Mouse (Mus musculus): ENCODE measurements around the gene Sp4. TPM values are rescaled to one million over a fixed set of nuclear protein-coding genes. Genes with fewer than 3 reads are reported as not detected.

The Sp4 gene
- total and polyA plus RNA-seq, 3 experiments = 21.4 to 35.4 (median 33.9) TPM

- peak; percentile 66 for DNase-seq (ENCODE audit: low read depth, low spot score)
- H3K27ac ChIP-seq (ENCODE audit: control insufficient read depth, low read depth, low read length) = no peak overlapping the region
- no peaks in the 10 kb centered on the region for H3K9me3 ChIP-seq (replicated peaks; ENCODE audit: insufficient read depth, low read length)
- no peaks in the 10 kb centered on the region for H3K79me2 ChIP-seq (ENCODE audit: control insufficient read depth, insufficient read depth, low read length, poor library complexity)
- no peaks in the 10 kb centered on the region for H3K27me3 ChIP-seq (ENCODE audit: control insufficient read depth in 1 of 2, insufficient read depth in 2 of 2, low read length in 2 of 2)
- no peak overlapping the region for H3K4me3 ChIP-seq (ENCODE audit: control insufficient read depth in 1 of 2, insufficient read depth in 1 of 2, low read depth in 2 of 2, low read length in 2 of 2)
- TF ChIP-seq TAL1 (IDR thresholded peaks at IDR 0.05; ENCODE audit: low read length) (no peak), MAFK (IDR thresholded peaks at IDR 0.05; ENCODE audit: borderline replicate concordance, low read depth, low read length) (no peak), GATA1 (IDR thresholded peaks at IDR 0.05; ENCODE audit: low read depth, low read length) (0 out of 2 replicates have a peak, but pooled peaks have one; percentile 14), POLR2AphosphoS2 (IDR thresholded peaks at IDR 0.05; ENCODE audit: low read length) (no peak), EP300 (IDR thresholded peaks at IDR 0.05; ENCODE audit: low read depth in 1 of 2, low read length in 2 of 2) (peak; percentile 10 to 38; a peak in 2 of 4 replicates)
- no peak overlapping the region for H3K9ac ChIP-seq (ENCODE audit: control insufficient read depth, low read depth, low read length, poor library complexity, severe bottlenecking)
- H3K4me1 ChIP-seq (ENCODE audit: control insufficient read depth in 1 of 2, insufficient read depth in 2 of 2, low read length in 2 of 2) = peaks cover 2 to 8% of the 10 kb centered on the region in 2 experiments; a peak in 2 of 4 replicates
- H3K36me3 ChIP-seq (ENCODE audit: control insufficient read depth in 1 of 2, insufficient read depth in 2 of 2, low read length in 2 of 2) = peaks cover 0 to 4% of the 10 kb centered on the region in 2 experiments; a peak in 1 of 4 replicates
These were observed 80.1 kb downstream of the Sp4 start for GRCm38 (mm10) chr12:118221182-118221581.

- no peaks in the 10 kb centered on the region for H3K27me3 ChIP-seq (ENCODE audit: control insufficient read depth in 1 of 2, insufficient read depth in 2 of 2, low read length in 2 of 2)
- no peak overlapping the region for H3K27ac ChIP-seq (ENCODE audit: control insufficient read depth, low read depth, low read length)
- DNase-seq (ENCODE audit: low read depth, low spot score) = peak; percentile 50
- no peak for TF ChIP-seq MAX (IDR thresholded peaks at IDR 0.05; ENCODE audit: low read length)
- TF ChIP-seq MEF2A (IDR thresholded peaks at IDR 0.05; ENCODE audit: extremely low read depth, insufficient replicate concordance, low read depth, low read length, poor library complexity, severe bottlenecking) = no peak
- TF ChIP-seq TCF12 (IDR thresholded peaks at IDR 0.05; ENCODE audit: low read depth, low read length) = 0 out of 2 replicates have a peak, but pooled peaks have one; percentile 15
- TF ChIP-seq ETS1 (IDR thresholded peaks at IDR 0.05; ENCODE audit: low read depth, low read length) = peak; percentile 16; the same call in 1 of the 2 replicates
- TF ChIP-seq MXI1 (IDR thresholded peaks at IDR 0.05; ENCODE audit: low read depth, low read length) = 0 out of 2 replicates have a peak, but pooled peaks have one; percentile 28
- no peak for TF ChIP-seq NELFE (IDR thresholded peaks at IDR 0.05; ENCODE audit: low read depth, low read length)
- TF ChIP-seq RCOR1 (IDR thresholded peaks at IDR 0.05; ENCODE audit: low read depth, low read length) = peak; percentile 37; the same call in 1 of the 2 replicates
- no peak for TF ChIP-seq MAZ (IDR thresholded peaks at IDR 0.05; ENCODE audit: low read depth, low read length)
- TF ChIP-seq EP300 (IDR thresholded peaks at IDR 0.05; ENCODE audit: low read depth in 1 of 2, low read length in 2 of 2) = peak in 1 of 2 experiments; percentile 65; a peak in 2 of 4 replicates
- TF ChIP-seq GABPA (IDR thresholded peaks at IDR 0.05; ENCODE audit: low read depth, low read length) = no peak
- no peak for TF ChIP-seq MYB (IDR thresholded peaks at IDR 0.05; ENCODE audit: low read depth, low read length)
- no peak for TF ChIP-seq POLR2A (IDR thresholded peaks at IDR 0.05; ENCODE audit: control insufficient read depth in 1 of 2, insufficient read depth in 1 of 2, low read depth in 1 of 2, low read length in 2 of 2, poor library complexity in 1 of 2)
- no peak for TF ChIP-seq E2F4 (IDR thresholded peaks at IDR 0.05; ENCODE audit: borderline replicate concordance, low read depth, low read length)
- TF ChIP-seq SIN3A (IDR thresholded peaks at IDR 0.05; ENCODE audit: low read length) = 0 out of 2 replicates have a peak, but pooled peaks have one; percentile 21
- TF ChIP-seq ZMIZ1 (IDR thresholded peaks at IDR 0.05; ENCODE audit: low read depth, low read length) = no peak
- no peak for TF ChIP-seq KAT2A (conservative IDR thresholded peaks at IDR 0.05; ENCODE audit: low read depth, low read length)
- TF ChIP-seq RAD21 (IDR thresholded peaks at IDR 0.05; ENCODE audit: low read depth, low read length) = no peak
- TF ChIP-seq ZKSCAN1 (IDR thresholded peaks at IDR 0.05; ENCODE audit: low read depth, low read length) = no peak
- H3K9me3 ChIP-seq (replicated peaks; ENCODE audit: insufficient read depth, low read length) = no peaks in the 10 kb centered on the region
- peaks cover 2 to 8% of the 10 kb centered on the region in 2 experiments; a peak in 2 of 4 replicates for H3K4me1 ChIP-seq (ENCODE audit: control insufficient read depth in 1 of 2, insufficient read depth in 2 of 2, low read length in 2 of 2)
- peaks cover 0 to 4% of the 10 kb centered on the region in 2 experiments; a peak in 1 of 4 replicates for H3K36me3 ChIP-seq (ENCODE audit: control insufficient read depth in 1 of 2, insufficient read depth in 2 of 2, low read length in 2 of 2)
- no peak overlapping the region for H3K4me3 ChIP-seq (ENCODE audit: control insufficient read depth in 1 of 2, insufficient read depth in 1 of 2, low read depth in 2 of 2, low read length in 2 of 2)
- H3K9ac ChIP-seq (ENCODE audit: control insufficient read depth, low read depth, low read length, poor library complexity, severe bottlenecking) = no peak overlapping the region
- H3K79me2 ChIP-seq (ENCODE audit: control insufficient read depth, insufficient read depth, low read length, poor library complexity) = no peaks in the 10 kb centered on the region
These were observed 81.2 kb downstream of the Sp4 start for GRCm38 (mm10) chr12:118220062-118220461.

Measured in MEL (cell line).